Mouse (Mus musculus) midbrain, embryonic 12.5 days (tissue): ENCODE data around the gene Syk. TPM values are rescaled to one million over a fixed set of nuclear protein-coding genes. Genes with fewer than 3 reads are reported as not detected.

Experiments
- ATAC-seq: fragments of 200-750 bp; cut with Nextera tagmentation; 2 replicates; pipeline ENCODE4 v1.8.0; 2017; ENCODE audit warnings: low read depth, moderate TSS enrichment, moderate library complexity; ENCODE audit not compliant: low FRiP score
- H3K27ac ChIP-seq: fragments of 300-500 bp; sonication (generic); replicated peaks from 2 replicates; pipeline ENCODE4 v1.5.1; 2016; ENCODE audit warnings: mild to moderate bottlenecking
- H3K27me3 ChIP-seq: fragments of 300-500 bp; sonication (generic); 2 replicates; pipeline ENCODE4 v1.6.1; 2016; ENCODE audit warnings: mild to moderate bottlenecking
- H3K36me3 ChIP-seq: fragments of 300-500 bp; sonication (generic); 2 replicates; pipeline ENCODE4 v1.6.1; 2016
- H3K4me1 ChIP-seq: fragments of 300-500 bp; sonication (generic); 2 replicates; pipeline ENCODE4 v1.6.1; 2016
- H3K4me2 ChIP-seq: fragments of 300-500 bp; sonication (generic); replicated peaks from 2 replicates; pipeline ENCODE4 v1.6.1; 2016; ENCODE audit warnings: mild to moderate bottlenecking, moderate library complexity
- H3K4me3 ChIP-seq: fragments of 300-500 bp; sonication (generic); 2 replicates; pipeline ENCODE4 v1.5.1; 2016; ENCODE audit warnings: mild to moderate bottlenecking
- H3K9ac ChIP-seq: fragments of 300-500 bp; sonication (generic); replicated peaks from 2 replicates; pipeline ENCODE4 v1.6.1; 2016; ENCODE audit warnings: mild to moderate bottlenecking, moderate library complexity
- H3K9me3 ChIP-seq: fragments of 300-500 bp; sonication (generic); 2 replicates; pipeline ENCODE4 v1.6.1; 2016; ENCODE audit warnings: mild to moderate bottlenecking
- WGBS: fragments of 180-500 bp; shearing (Covaris S2); methylation state at CpG from one replicate; pipeline ENCODE4 v1.1.7; 2016; 5-methylcytosine and 5-hydroxymethylcytosine counted together
- polyA plus RNA-seq: library from polyadenylated mRNA; unstranded; fragments of >200 nt; fragmentation: Nextera tagmentation; extraction: Ambion mirVana; gene quantifications from 2 replicates; pipeline ENCODE4 v1.2.1, GENCODE M21; 2016

Gene Syk
- polyA plus RNA-seq, 1 experiment from 2014 or later: 3.2 TPM

GRCm38 (mm10) chr13:52584654-52585455 lies 1.9 kb downstream of the Syk start:
- Histone ChIP-seq H3K27me3 (peaks cover 37% of the 10 kb centered on the region), H3K27ac (no peak overlapping the region), H3K9ac (no peak overlapping the region), H3K4me2 (no peak overlapping the region), H3K9me3 (no peaks in the 10 kb centered on the region), H3K4me3 (no peak overlapping the region), H3K36me3 (no peaks in the 10 kb centered on the region), H3K4me1 (peaks cover 13% of the 10 kb centered on the region; the same call in 1 of the 2 replicates)
- no peak for ATAC-seq
- whole genome bisulfite sequencing: 72% methylated on average over 17 of the region's 17 CpGs

DNA sequence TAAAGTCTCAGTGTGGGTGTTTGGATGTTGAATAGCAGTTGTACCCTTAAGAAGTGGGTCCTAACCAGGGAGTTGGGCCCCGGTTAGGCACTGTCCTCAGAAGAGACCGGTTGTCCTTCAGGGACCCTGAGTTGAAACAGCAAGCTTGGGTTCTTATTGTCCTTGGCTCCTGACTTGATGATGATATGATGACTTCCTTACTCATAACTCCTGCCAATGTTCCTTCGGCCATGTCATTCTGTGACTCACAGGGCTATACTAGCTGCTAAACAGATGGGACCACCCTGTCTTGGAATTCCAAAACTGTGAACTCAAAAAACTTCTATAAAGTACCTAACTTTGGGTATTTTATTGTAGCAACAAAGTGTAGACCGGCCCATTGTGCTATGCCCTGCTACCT lies 4.8 kb downstream of the Syk start:
- Histone ChIP-seq H3K27ac (no peak overlapping the region), H3K4me3 (no peak overlapping the region), H3K9ac (no peak overlapping the region), H3K4me1 (peaks cover 11% of the 10 kb centered on the region; the same call in 1 of the 2 replicates), H3K9me3 (no peaks in the 10 kb centered on the region), H3K36me3 (no peaks in the 10 kb centered on the region), H3K27me3 (peaks cover 18% of the 10 kb centered on the region), H3K4me2 (no peak overlapping the region)
- no peak for ATAC-seq
- 88% methylated on average over 4 of the region's 4 CpGs for WGBS

DNA sequence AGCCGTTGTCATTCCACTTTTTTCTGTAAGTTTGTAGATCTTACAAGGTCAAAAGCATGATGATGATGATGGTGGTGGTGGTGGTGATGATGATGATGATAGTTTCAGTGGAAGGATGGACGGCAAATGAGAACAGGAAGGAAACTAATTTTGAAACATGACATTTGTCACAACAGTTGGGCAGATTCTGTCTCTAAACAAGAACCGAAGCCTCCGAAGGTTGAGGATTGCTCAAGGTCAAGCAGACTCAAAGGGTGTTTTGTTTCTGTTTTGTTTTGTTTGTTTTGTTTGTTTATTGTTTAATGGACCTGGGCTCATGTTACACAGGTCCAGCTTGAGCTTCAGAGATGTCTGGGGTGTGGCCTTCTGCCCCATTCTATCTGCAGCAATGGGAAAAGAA lies 6.1 kb downstream of the Syk start:
- peaks cover 9% of the 10 kb centered on the region for H3K27me3 ChIP-seq
- no peak overlapping the region for H3K4me3 ChIP-seq
- H3K9ac ChIP-seq: no peak overlapping the region
- H3K4me2 ChIP-seq: no peak overlapping the region
- no peak for ATAC-seq
- no peaks in the 10 kb centered on the region for H3K9me3 ChIP-seq
- H3K4me1 ChIP-seq: peaks cover 4% of the 10 kb centered on the region; the same call in 1 of the 2 replicates
- 84% methylated on average over 4 of the region's 4 CpGs for WGBS
- no peak overlapping the region for H3K27ac ChIP-seq
- no peaks in the 10 kb centered on the region for H3K36me3 ChIP-seq

GRCm38 (mm10) chr13:52591831-52592230 lies 8.9 kb downstream of the Syk start:
- no peak overlapping the region for H3K27ac ChIP-seq
- H3K9ac ChIP-seq: no peak overlapping the region
- H3K27me3 ChIP-seq: no peaks in the 10 kb centered on the region
- H3K36me3 ChIP-seq: no peaks in the 10 kb centered on the region
- WGBS: 98% methylated on average over 4 of the region's 4 CpGs
- ATAC-seq: no peak
- H3K4me1 ChIP-seq: no peaks in the 10 kb centered on the region
- H3K4me2 ChIP-seq: no peak overlapping the region
- H3K9me3 ChIP-seq: no peaks in the 10 kb centered on the region
- no peak overlapping the region for H3K4me3 ChIP-seq

GRCm38 (mm10) chr13:52596692-52597091 lies 13.7 kb downstream of the Syk start:
- H3K36me3 ChIP-seq: no peaks in the 10 kb centered on the region
- no peaks in the 10 kb centered on the region for H3K27me3 ChIP-seq
- no peak overlapping the region for H3K9ac ChIP-seq
- H3K4me1 ChIP-seq: no peaks in the 10 kb centered on the region
- no peak overlapping the region for H3K27ac ChIP-seq
- 91% methylated on average over 5 of the region's 5 CpGs for WGBS
- no peaks in the 10 kb centered on the region for H3K9me3 ChIP-seq
- ATAC-seq: no peak
- no peak overlapping the region for H3K4me3 ChIP-seq
- H3K4me2 ChIP-seq: no peak overlapping the region

- H3K27me3 ChIP-seq: no peaks in the 10 kb centered on the region
- no peaks in the 10 kb centered on the region for H3K36me3 ChIP-seq
- no peaks in the 10 kb centered on the region for H3K4me1 ChIP-seq
- no peak overlapping the region for H3K9ac ChIP-seq
- no peak overlapping the region for H3K27ac ChIP-seq
- no peak overlapping the region for H3K4me3 ChIP-seq
- no peaks in the 10 kb centered on the region for H3K9me3 ChIP-seq
- ATAC-seq: no peak
- no peak overlapping the region for H3K4me2 ChIP-seq
- WGBS: 88% methylated on average over 11 of the region's 11 CpGs
These were observed 14.2 kb downstream of the Syk start for GRCm38 (mm10) chr13:52597092-52597678.

DNA sequence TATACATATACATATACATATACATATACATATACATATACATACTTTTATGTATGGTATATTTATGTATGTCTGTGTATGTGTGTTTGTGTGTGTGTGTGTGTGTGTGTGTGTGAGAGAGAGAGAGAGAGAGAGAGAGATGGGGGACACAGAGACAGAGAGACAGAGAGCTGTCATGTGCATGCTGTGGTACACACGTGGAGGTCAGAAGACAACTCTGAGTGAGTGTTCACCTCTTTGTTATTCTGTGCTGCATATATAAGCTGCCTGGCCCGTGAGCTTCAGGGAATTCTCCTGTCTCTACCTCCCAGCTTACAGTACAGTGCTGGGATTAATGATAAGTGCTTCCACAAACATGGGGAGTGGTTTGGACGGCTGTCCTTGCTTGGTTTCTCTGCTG lies 15.3 kb downstream of the Syk start:
- no peak for ATAC-seq
- WGBS: 69% methylated on average over 3 of the region's 3 CpGs
- no peaks in the 10 kb centered on the region for H3K9me3 ChIP-seq
- no peak overlapping the region for H3K9ac ChIP-seq
- no peak overlapping the region for H3K4me3 ChIP-seq
- H3K36me3 ChIP-seq: no peaks in the 10 kb centered on the region
- H3K4me1 ChIP-seq: no peaks in the 10 kb centered on the region
- no peak overlapping the region for H3K27ac ChIP-seq
- no peaks in the 10 kb centered on the region for H3K27me3 ChIP-seq
- H3K4me2 ChIP-seq: no peak overlapping the region

DNA sequence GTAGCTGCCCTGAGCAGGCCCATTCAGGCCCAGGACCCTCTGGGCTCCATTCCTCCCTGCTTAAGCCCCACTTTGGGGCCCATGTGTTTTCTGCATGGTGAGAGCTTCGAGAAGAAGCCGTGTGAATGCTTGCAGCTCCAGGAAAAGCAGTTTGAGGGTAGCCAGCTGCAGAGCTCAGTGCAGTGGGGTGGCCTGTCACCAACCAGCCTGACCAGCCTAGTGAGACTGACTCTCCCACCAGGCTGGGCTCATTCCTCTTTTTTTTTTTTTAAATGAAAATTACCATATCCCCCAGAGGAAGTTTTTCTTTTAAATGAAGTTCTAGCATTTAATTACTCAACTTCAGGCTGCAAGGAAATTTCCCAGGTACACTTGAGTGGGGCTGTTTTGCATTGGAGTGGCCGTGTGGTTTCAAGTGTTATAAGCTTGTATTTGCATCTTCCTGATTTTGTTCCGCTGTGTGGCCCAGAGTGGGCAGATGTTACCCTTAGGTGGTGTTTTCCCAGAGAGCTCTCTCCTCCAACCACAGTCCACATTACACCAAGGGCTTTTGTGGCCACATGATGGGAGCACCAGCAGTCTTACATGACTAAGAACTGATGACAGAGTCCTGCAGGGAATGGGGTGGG lies 17.2 kb downstream of the Syk start:
- Histone ChIP-seq H3K9ac (no peak overlapping the region), H3K4me2 (no peak overlapping the region), H3K36me3 (no peaks in the 10 kb centered on the region), H3K27ac (no peak overlapping the region), H3K4me1 (no peaks in the 10 kb centered on the region), H3K27me3 (no peaks in the 10 kb centered on the region), H3K9me3 (no peaks in the 10 kb centered on the region), H3K4me3 (no peak overlapping the region)
- ATAC-seq: no peak
- 68% methylated on average over 4 of the region's 4 CpGs for WGBS

GRCm38 (mm10) chr13:52602752-52603151 lies 19.8 kb downstream of the Syk start:
- H3K4me2 ChIP-seq: no peak overlapping the region
- WGBS: 64% methylated on average over 4 of the region's 4 CpGs
- H3K4me3 ChIP-seq: no peak overlapping the region
- no peak overlapping the region for H3K9ac ChIP-seq
- no peaks in the 10 kb centered on the region for H3K9me3 ChIP-seq
- no peaks in the 10 kb centered on the region for H3K27me3 ChIP-seq
- H3K36me3 ChIP-seq: no peaks in the 10 kb centered on the region
- no peak overlapping the region for H3K27ac ChIP-seq
- no peaks in the 10 kb centered on the region for H3K4me1 ChIP-seq
- no peak for ATAC-seq

DNA sequence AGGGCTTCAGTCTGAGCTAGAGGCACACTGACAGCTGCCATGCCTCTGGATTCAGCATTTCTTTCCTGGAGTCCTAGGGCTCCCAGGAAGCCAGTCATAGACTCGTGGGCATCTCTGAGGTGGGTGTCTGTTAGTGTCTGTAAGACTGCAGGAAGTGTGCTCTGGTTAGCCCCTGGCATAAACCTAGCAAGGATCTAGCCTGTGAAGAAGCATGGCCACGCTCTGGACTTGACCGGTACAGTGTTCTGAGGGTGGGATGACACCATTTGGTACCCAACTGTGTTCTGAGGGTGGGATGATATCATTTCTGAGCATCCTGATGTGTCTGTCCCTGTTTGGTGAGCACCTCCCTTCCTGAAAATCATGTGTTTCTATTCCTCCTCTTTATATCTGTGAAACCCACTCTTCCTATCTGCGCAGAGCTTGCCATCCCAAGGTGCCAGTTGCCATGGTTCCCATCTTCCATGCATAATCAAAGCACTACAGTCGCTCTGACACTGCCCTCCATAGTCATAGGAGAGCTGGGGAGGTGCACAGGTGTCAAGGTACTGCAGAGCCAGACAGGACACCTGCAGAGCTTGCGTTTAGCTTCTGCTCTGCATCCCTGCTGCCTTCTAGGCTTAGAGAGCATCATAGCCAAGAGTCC lies 20.9 kb downstream of the Syk start:
- Histone ChIP-seq H3K4me2 (no peak overlapping the region), H3K9me3 (no peaks in the 10 kb centered on the region), H3K9ac (no peak overlapping the region), H3K27ac (no peak overlapping the region), H3K27me3 (no peaks in the 10 kb centered on the region), H3K4me1 (no peaks in the 10 kb centered on the region), H3K36me3 (no peaks in the 10 kb centered on the region), H3K4me3 (no peak overlapping the region)
- 82% methylated on average over 6 of the region's 6 CpGs for WGBS
- no peak for ATAC-seq

DNA sequence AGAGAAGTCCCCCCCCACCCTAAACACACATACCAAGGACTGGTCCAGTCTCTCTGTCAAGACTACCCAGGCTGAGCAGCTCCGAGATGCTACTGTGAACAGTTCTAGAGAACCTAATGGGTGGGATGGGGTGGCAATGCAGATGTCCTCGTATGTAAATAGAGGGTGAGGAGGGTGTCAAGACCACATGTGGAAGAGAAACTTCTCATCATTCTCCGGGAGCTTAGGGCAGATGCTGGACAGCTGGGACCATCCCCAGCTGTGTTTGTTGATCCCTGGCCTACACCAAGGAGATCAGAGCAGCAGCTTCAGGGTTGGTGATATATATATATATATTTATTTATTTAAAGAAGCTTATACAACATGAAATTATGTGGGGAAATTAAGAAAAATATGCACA lies 22.0 kb downstream of the Syk start:
- H3K9me3 ChIP-seq: no peaks in the 10 kb centered on the region
- no peak overlapping the region for H3K27ac ChIP-seq
- WGBS: 87% methylated on average over 3 of the region's 3 CpGs
- H3K9ac ChIP-seq: no peak overlapping the region
- H3K4me3 ChIP-seq: no peak overlapping the region
- ATAC-seq: no peak
- H3K27me3 ChIP-seq: no peaks in the 10 kb centered on the region
- H3K4me1 ChIP-seq: no peaks in the 10 kb centered on the region
- no peaks in the 10 kb centered on the region for H3K36me3 ChIP-seq
- no peak overlapping the region for H3K4me2 ChIP-seq

DNA sequence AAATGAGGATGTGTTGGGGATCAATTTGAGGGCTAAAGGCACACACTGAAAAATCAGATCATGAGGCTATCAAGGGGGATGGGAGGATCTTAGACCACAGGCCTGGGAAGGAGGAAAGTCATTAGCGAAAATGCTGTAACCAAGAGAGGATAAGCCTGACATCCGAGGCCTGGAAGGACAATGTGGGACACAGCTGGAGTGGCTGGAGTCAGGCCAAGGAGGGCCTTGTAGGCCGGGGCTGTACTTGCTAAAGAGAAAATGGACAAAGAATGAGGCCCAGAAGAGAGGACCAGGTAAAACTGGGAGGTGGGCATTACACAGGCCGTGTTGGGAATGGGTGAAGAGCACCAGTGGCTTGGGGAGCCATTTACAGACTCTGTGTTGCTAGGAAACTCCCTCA lies 22.9 kb downstream of the Syk start:
- Histone ChIP-seq H3K27ac (no peak overlapping the region), H3K4me1 (no peaks in the 10 kb centered on the region), H3K4me2 (no peak overlapping the region), H3K4me3 (no peak overlapping the region), H3K9ac (no peak overlapping the region), H3K27me3 (no peaks in the 10 kb centered on the region), H3K36me3 (no peaks in the 10 kb centered on the region), H3K9me3 (no peaks in the 10 kb centered on the region)
- WGBS: 80% methylated on average over 4 of the region's 4 CpGs
- ATAC-seq: no peak
